Mouse (Mus musculus) right cerebral cortex, postnatal 4 days (tissue): ENCODE results near the gene Crim1.

Source experiments
- DNase-seq: peaks from one replicate; pipeline ENCODE4 v3.0.0-alpha.2; 2022

Gene Crim1

DNA sequence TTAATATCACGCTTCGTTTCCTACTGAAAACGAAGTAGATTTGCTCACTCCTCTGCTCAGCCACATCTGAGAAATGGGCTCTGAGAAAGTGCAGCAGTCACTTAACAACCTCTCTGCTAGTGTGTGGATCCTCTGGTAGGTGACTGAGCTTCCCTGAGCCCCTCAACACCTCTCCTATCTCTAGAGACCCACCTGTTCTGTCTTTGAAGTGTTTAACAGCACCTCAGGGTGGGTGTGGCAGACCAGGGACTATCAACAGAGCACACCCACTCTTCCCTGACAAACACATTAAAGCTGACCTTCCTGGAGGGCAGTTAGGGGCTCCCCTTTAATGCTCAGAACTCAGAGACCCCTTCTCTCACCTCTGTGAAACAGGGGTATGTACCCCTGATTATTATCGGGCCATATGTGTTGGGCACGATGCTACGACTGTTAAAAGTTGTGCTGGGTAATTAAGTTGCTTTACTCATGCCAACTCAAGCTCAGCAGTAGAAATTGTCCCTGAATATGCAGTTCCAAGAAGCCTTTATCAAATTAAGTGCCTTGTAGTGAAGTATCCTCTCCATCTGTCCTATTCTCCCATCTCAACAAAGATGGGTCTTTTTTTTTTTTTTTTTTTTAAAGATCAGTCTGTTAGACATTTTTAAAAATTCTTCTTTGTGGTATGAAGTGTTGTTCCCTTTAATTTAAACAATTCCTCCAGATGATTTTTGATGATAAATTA is 90.3 kb downstream of the Crim1 start:
- DNase-seq, result no peak

DNA sequence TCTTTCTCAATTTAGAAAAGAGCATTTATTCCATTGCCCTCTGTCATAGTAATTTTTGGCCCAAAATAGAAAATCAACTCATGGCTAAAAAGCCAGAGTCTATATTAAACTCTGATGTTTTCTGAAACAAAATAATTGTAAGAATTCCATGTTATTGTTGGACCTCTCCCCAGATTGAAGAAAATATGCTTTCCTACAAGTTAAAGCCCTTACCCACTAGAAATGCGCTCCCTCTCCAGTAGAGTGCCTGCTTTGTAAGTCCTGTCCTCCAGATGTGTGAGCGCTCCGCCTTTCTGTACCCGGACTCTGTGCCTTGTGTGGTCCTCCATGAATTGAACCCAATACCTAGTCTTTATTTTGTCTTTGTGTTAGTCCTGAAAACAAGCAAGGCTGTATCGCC is 91.0 kb downstream of the Crim1 start:
- no peak for DNase-seq

DNA sequence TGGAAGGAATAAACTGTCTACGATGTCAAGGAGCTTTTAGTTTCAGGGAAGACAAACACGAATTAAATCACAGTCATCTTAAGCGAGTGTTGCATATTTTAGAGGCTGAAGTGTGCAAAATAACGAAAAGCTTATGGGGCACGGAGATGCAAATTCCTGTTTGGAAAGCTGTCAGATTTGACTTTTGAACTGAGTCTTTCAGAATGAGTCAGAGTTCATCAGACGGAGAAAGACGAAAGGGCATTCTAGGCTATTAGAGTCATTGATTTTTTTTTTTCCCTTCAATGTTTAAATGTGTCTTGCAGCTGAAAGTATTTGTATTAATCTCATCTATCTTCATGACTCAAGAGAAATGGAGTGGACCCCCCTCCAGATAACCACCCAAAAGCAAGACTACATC is 92.3 kb downstream of the Crim1 start:
- DNase-seq, result no peak

- DNase-seq, result no peak
These were observed 92.9 kb downstream of the Crim1 start for GRCm38 (mm10) chr17:78292827-78293488.

DNA sequence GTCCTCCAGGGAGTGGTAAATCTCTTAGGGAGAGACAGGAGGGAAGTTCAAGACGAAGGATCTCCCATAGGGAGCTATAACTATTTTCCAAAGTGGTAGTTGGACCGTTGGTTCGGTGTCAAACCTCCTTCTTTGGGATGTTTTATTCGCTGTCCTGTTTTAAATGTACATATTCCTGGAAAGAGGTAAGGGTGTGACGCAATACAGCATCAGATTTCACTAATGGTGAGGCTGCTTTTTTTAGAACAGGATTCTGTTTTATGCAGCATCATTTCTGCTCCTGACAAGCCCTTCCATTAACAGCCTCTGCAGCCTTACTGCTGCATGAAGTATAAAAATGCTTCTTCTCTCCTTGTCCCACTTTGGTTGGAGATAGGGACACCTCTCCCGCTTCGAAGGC is 95.9 kb downstream of the Crim1 start:
- no peak for DNase-seq

- no peak for DNase-seq
These were observed 98.1 kb downstream of the Crim1 start for GRCm38 (mm10) chr17:78298140-78298539.

DNA sequence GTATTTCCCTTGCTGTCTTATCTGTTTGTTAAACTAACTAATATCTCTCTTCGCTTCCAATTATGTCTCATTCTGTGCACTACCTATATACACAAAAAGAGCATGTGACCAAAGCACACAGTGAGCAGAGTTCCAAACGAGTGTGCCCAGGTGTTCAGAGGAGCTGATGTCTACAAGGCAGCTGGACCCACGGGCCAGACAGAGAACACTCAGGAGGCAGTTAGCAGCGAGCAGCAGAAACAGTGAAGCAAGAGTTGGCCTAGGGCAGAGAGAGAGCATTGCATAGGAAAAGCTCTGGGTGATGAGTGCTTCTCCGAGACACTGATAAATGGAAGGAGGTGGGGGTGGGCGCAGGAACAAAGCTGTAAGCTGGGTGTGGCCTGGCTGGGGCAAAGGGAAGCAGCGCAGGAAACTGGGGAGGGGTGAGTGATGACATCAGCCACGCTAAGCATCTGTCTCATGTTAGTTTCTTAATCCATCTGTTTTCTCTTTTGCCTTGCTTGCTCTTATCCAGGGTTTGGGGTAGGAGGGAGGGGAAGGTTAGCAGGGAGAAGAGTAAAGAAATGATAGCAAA is 99.0 kb downstream of the Crim1 start:
- DNase-seq, result no peak

- DNase-seq, result no peak
These were observed 103.0 kb downstream of the Crim1 start for GRCm38 (mm10) chr17:78303053-78303452.

DNA sequence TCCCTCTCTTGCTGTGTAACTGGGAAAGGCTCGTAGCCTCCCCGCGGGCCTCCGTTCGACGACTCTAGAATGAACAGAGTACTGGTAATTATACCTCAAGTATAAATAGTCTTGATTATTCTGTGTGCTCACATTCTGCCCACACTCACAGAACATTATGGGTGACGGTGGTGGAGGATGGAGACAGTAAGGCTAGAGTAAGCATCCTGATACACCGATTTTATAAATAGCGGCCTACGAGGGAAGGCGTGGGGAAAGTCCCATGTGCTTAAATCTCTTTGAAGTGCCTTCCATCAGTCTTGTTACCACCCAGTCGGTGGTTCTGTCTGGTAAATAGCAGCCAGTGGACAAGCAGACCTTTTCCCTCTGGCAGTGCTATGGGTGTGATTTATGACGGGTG is 104.0 kb downstream of the Crim1 start:
- no peak for DNase-seq

DNA sequence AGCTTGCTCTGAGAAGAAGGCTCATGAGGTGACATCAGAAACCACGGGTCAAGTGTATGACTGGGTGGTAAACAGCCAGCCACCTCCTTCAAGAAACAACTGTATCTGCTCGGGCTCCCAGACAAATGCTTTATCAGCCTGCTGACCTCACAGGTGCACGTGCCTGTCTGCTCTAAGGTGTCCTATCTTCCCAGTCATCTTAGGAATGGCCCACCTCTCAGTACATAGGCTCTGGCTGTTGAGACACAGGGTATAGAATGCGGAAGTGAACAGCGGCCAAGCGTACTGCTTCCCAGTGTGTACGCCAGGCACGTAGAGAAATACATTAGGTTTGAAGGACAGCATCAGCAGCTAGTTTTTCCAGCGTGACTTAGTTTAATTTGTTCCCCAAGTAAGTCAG is 106.4 kb downstream of the Crim1 start:
- DNase-seq, result no peak

GRCm38 (mm10) chr17:78308221-78308620 is 108.2 kb downstream of the Crim1 start:
- DNase-seq, result no peak

DNA sequence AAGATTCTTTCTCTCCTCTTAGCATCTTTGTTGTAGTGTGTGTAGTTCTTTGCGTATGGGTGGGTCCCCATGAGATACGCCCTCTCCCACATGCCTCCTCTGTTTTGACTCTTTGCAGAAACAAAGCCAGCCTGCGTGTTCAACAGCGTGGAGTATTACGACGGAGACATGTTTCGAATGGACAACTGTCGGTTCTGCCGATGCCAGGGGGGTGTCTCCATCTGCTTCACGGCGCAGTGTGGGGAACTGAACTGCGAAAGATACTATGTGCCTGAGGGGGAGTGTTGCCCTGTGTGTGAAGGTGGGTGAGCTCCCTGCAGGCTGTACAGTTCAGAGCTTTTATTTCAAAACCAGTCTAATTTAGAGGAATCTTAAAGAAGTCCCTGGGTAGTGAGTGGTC is 113.0 kb downstream of the Crim1 start:
- no peak for DNase-seq

DNA sequence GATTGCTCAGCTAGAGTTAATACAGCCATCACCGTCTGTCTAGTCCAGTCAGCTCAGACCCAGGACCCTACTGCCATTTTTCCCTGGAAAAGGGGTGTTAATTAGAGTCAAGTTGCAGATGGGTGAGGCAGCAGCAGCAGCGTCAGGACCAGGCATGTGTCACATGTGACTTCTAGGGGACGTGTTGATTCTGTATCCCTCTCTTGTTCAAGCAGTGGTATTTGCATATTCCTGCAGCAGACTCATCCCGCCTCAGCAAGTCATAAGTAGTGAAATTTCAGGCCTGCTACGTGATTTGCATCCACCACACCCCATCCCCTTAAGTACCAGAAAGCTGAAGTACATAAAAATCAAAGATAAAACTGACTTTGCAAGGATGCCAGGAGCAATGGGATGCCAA is 113.6 kb downstream of the Crim1 start:
- no peak for DNase-seq

DNA sequence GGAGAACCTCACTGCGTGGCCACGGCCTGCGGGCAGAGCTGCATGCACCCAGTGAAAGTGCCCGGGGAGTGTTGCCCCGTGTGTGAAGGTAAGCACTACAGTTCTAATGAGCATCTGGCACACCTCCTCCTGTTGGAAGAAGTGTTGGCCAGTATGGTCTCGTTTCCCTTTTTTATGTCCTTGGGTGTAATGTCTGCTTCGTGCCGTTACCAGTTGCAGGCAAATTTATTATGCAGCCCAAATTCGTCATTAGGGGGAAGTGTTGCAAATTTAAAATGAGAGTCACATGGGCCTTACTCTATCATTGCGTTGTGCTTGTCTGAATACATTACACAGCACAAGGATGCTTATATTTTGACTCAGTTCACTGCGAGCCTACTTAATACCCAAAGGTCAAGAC is 115.6 kb downstream of the Crim1 start:
- DNase-seq, result no peak

- DNase-seq, result no peak
These were observed 117.3 kb downstream of the Crim1 start for GRCm38 (mm10) chr17:78317381-78317780.

- DNase-seq, result no peak
These were observed 118.8 kb downstream of the Crim1 start for GRCm38 (mm10) chr17:78318810-78319209.

- no peak for DNase-seq
These were observed 121.3 kb downstream of the Crim1 start for GRCm38 (mm10) chr17:78321216-78321835.

DNA sequence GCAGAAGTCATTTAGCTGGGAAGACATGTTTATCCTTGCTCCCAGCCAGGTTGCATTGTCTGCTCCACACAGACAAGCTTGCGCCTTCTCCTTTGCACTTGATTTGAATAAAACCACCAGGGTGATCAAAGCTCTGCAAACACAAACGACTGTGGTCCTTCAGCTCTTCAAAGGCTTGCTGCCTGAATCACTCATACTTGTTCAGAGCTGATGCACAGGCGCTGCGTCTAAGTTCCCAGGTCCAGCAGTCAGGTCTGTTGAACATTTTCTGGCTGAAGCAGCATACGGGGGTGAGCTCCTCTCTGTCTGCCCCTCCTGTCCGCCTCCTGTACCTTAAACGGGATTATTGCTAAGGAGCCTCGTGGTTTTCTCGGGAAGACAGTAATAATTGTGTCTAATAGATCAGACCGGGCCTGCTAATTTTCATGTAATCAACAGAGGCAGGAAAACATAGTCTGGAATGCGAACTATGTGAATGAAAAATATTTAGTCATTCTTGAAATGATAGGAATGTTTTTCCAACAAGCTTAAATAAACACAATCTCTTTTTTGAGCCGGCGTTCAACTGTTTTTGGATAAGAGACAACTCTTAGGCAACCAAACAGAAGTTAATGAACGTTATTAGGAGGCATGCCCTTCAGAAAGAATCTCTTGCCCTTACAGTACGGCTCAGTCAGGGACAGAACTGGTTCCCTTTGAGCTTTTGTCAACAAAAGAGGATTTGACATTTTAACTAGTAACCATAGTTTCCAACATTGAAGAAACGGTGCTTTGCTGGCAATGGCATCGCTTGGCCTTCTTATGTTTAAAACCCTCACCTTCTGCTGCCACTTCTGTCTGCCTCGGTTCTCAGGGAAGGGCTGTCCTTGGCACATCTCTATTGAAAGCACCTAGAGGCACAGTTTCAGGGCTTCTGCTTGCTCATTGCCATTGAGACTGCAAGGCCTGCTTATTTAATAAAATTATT is 122.6 kb downstream of the Crim1 start:
- no peak for DNase-seq

DNA sequence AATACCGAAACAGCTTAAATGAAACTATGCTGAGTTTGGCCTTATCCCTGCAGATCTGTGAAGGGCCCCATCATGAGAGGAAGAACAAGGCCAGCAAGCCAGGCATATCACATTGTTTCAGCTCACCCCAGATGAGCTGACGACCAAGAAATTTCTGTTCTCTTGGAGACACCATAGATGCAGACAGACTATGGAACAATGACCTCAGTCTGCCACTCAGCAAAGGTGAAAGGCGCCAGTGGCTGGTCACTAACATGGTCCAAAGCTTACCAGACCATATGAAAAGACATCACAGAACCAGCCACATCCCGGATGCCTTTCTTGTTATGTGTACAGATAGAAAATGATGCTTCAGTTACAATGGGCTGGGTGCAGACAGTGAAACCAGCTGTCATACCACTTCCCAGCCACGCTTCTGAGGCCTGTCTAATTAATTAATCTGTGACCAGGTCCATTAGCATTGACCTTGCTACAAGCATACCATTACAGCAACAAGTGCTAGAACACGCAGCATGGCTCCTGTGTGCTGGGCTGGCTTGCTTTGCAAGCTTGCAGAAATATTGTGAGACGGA is 125.8 kb downstream of the Crim1 start:
- DNase-seq, result no peak

GRCm38 (mm10) chr17:78326381-78326780 is 126.3 kb downstream of the Crim1 start:
- no peak for DNase-seq

GRCm38 (mm10) chr17:78327187-78327586 is 127.1 kb downstream of the Crim1 start:
- DNase-seq, result no peak

GRCm38 (mm10) chr17:78328287-78328686 is 128.2 kb downstream of the Crim1 start:
- DNase-seq, result no peak
